Mouse (Mus musculus) lung, adult 2 months (tissue): Measurements from ENCODE around the gene Umad1.

ENCODE experiments used
- CTCF ChIP-seq: fragments of 200-500 bp; IDR thresholded peaks from 2 replicates; pipeline ENCODE4 v1.5.1; 2011; ENCODE audit warnings: mild to moderate bottlenecking, low read length, control low read depth; ENCODE audit not compliant: insufficient read depth
- POLR2A ChIP-seq: fragments of 200-500 bp; IDR thresholded peaks from 2 replicates; pipeline ENCODE4 v1.6.1; 2011; ENCODE audit warnings: low read depth, mild to moderate bottlenecking, control low read depth, low read length, borderline replicate concordance; ENCODE audit errors: extremely low read depth

DNA sequence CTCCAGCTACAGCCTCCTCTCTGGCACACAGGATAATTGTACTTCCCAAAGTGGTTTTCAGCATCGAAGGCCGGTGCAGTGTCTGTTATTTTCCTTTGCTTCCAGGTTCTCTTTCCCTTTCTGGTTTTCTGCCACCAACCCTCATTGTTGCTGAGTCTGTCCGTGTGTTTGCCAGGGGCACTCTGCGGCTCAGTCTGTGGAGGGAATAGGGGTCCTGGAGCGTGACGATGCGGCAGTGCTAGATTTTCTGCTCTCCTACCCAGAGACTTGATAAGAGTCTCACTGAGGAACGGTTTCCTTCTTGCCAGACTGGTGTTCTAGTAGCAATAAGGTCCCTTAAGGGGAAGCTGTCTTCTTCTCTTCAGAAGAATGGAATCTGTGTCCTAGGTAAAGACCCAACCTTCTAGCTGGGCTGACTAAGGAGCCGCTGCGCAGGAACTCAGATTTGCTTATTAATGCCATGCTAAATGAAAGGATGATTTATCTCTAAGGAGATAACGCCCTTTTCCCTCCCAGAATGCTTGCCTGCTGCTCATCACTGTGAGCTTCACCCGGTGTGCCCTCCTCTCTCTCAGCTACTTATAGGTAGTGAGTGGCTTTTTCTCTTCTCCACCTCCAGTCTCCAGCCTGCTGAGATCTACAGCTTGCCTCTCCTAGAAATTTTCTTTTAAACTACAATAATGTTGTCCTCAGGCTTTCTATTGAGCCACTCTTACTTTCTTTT lies 105.1 kb downstream of the Umad1 start:
- TF ChIP-seq CTCF (no peak), POLR2A (no peak)
